Comparison of ENCODE assay signal across 13 mouse cellular contexts in genomic region chr16:7149106-7149899, GRCm38 (mm10).
DNase-seq lines count a peak whose midpoint lies in the region; ATAC-seq lines count a peak whose summit lies in the region.
"Had no signal": no experiment of that assay in that cellular context is flagged by ENCODE, and none has a peak within 500 bp of the region (broad histone marks: within the 10 kb centered on the region; RNA-seq: fewer than 3 reads in every experiment).

No protein-coding gene starts in this region.

- WGBS in lung, embryonic 16.5 days, result 61% methylated on average over 16 of the region's 16 CpGs
- 59% methylated on average over 16 of the region's 16 CpGs for WGBS in hindbrain, embryonic 10.5 days
- WGBS in limb, embryonic 11.5 days, result 76% methylated on average over 16 of the region's 16 CpGs
- WGBS in stomach, embryonic 16.5 days, result 65% methylated on average over 16 of the region's 16 CpGs
- 77% methylated on average over 16 of the region's 16 CpGs for WGBS in heart, embryonic 10.5 days

- H3K9me3 ChIP-seq in lung, embryonic 16.5 days (ENCODE audit: control insufficient read depth, low read length), result no peaks in the 10 kb centered on the region
- H3K9me3 ChIP-seq in hindbrain, embryonic 10.5 days, result no peaks in the 10 kb centered on the region
- H3K9me3 ChIP-seq in limb, embryonic 11.5 days (ENCODE audit: control insufficient read depth, low read length), result no peaks in the 10 kb centered on the region
- H3K9me3 ChIP-seq in stomach, embryonic 16.5 days (replicated peaks; ENCODE audit: control insufficient read depth, low read length), result no peaks in the 10 kb centered on the region
- H3K9me3 ChIP-seq in heart, embryonic 10.5 days, result no peaks in the 10 kb centered on the region
- H3K9me3 ChIP-seq: heart, embryonic 15.5 days had no signal

- H3K4me1 ChIP-seq in lung, embryonic 16.5 days (replicated peaks; ENCODE audit: control insufficient read depth, insufficient read depth, low read length), result no peaks in the 10 kb centered on the region
- peaks cover 47% of the 10 kb centered on the region for H3K4me1 ChIP-seq in hindbrain, embryonic 10.5 days (replicated peaks)
- H3K4me1 ChIP-seq in limb, embryonic 11.5 days (ENCODE audit: control insufficient read depth, insufficient read depth, low read length), result peaks cover 3% of the 10 kb centered on the region; the same call in 1 of the 2 replicates
- H3K4me1 ChIP-seq in stomach, embryonic 16.5 days (ENCODE audit: control insufficient read depth, insufficient read depth, low read length), result peaks cover 4% of the 10 kb centered on the region; the same call in 1 of the 2 replicates
- peaks cover 36% of the 10 kb centered on the region; the same call in 1 of the 2 replicates for H3K4me1 ChIP-seq in heart, embryonic 10.5 days

- DNase-seq in lung, postnatal 4 days, result no peak
- peak; percentile 17 for DNase-seq in hindbrain, embryonic 10.5 days (ENCODE audit: low spot score)
- DNase-seq in limb, embryonic 11.5 days (ENCODE audit: low spot score), result peak; percentile 48
- DNase-seq in layer of hippocampus, adult 18-20 months (ENCODE audit: low spot score in 2 of 2), result no peak
- DNase-seq in heart, embryonic 10.5 days (ENCODE audit: low spot score), result no peak
- no peak for DNase-seq in testis, postnatal 10 days (ENCODE audit: low spot score)
- DNase-seq: cerebellum, adult 2 months; lung, postnatal 10 days; right cerebral cortex, postnatal 25 days had no signal

- H3K27ac ChIP-seq in lung, embryonic 16.5 days (ENCODE audit: low read length), result no peak overlapping the region
- no peak overlapping the region for H3K27ac ChIP-seq in hindbrain, embryonic 10.5 days
- no peak overlapping the region for H3K27ac ChIP-seq in limb, embryonic 11.5 days (replicated peaks; ENCODE audit: low read depth, low read length)
- no peak overlapping the region for H3K27ac ChIP-seq in stomach, embryonic 16.5 days (ENCODE audit: low read length)
- no peak overlapping the region for H3K27ac ChIP-seq in heart, embryonic 10.5 days

- no peak overlapping the region for H3K9ac ChIP-seq in lung, embryonic 16.5 days (ENCODE audit: low read length)
- H3K9ac ChIP-seq in limb, embryonic 11.5 days (ENCODE audit: low read length), result no peak overlapping the region
- H3K9ac ChIP-seq in stomach, embryonic 16.5 days (ENCODE audit: low read length), result no peak overlapping the region
- H3K9ac ChIP-seq: heart, embryonic 15.5 days had no signal

- ATAC-seq in lung, embryonic 16.5 days (ENCODE audit: low read depth), result peak; percentile 55; the same call in 1 of the 2 replicates
- no peak for ATAC-seq in limb, embryonic 11.5 days (ENCODE audit: insufficient number of reproducible peaks, low FRiP score, low TSS enrichment, low read depth)
- peak; percentile 75; the same call in 1 of the 2 replicates for ATAC-seq in stomach, embryonic 16.5 days (ENCODE audit: insufficient read depth, low FRiP score)

- H3K4me2 ChIP-seq in lung, embryonic 16.5 days (ENCODE audit: low read depth, low read length), result no peak overlapping the region
- peak overlapping the region; percentile 25; the same call in 1 of the 2 replicates for H3K4me2 ChIP-seq in limb, embryonic 11.5 days (ENCODE audit: low read depth, severe bottlenecking)
- H3K4me2 ChIP-seq in stomach, embryonic 16.5 days (ENCODE audit: low read depth, low read length), result peak overlapping the region; percentile 23
- H3K4me2 ChIP-seq: heart, embryonic 15.5 days had no signal

- no peaks in the 10 kb centered on the region for H3K36me3 ChIP-seq in lung, embryonic 16.5 days (ENCODE audit: control insufficient read depth, insufficient read depth, low read length)
- no peaks in the 10 kb centered on the region for H3K36me3 ChIP-seq in hindbrain, embryonic 10.5 days
- no peaks in the 10 kb centered on the region for H3K36me3 ChIP-seq in limb, embryonic 11.5 days (ENCODE audit: control insufficient read depth, insufficient read depth, low read length)
- H3K36me3 ChIP-seq in stomach, embryonic 16.5 days (ENCODE audit: control insufficient read depth, insufficient read depth, low read length), result no peaks in the 10 kb centered on the region
- H3K36me3 ChIP-seq in heart, embryonic 10.5 days, result no peaks in the 10 kb centered on the region
- H3K36me3 ChIP-seq: G1E; heart, embryonic 15.5 days had no signal

- no peaks in the 10 kb centered on the region for H3K27me3 ChIP-seq in lung, embryonic 16.5 days (ENCODE audit: control insufficient read depth, insufficient read depth, low read depth, low read length)
- H3K27me3 ChIP-seq in hindbrain, embryonic 10.5 days (ENCODE audit: insufficient read depth, poor library complexity, severe bottlenecking), result no peaks in the 10 kb centered on the region; the same call in 1 of the 2 replicates
- no peaks in the 10 kb centered on the region for H3K27me3 ChIP-seq in limb, embryonic 11.5 days (ENCODE audit: control insufficient read depth, insufficient read depth, low read length)
- H3K27me3 ChIP-seq in stomach, embryonic 16.5 days (ENCODE audit: control insufficient read depth, insufficient read depth, low read length), result no peaks in the 10 kb centered on the region
- no peaks in the 10 kb centered on the region for H3K27me3 ChIP-seq in heart, embryonic 10.5 days (ENCODE audit: insufficient read depth, poor library complexity, severe bottlenecking)
- H3K27me3 ChIP-seq: heart, embryonic 15.5 days had no signal

- H3K4me3 ChIP-seq in lung, embryonic 16.5 days (ENCODE audit: low read length), result no peak overlapping the region
- no peak overlapping the region for H3K4me3 ChIP-seq in hindbrain, embryonic 10.5 days
- H3K4me3 ChIP-seq in limb, embryonic 11.5 days (ENCODE audit: low read depth, low read length), result no peak overlapping the region
- no peak overlapping the region for H3K4me3 ChIP-seq in stomach, embryonic 16.5 days (replicated peaks; ENCODE audit: low read length)
- H3K4me3 ChIP-seq in heart, embryonic 10.5 days, result no peak overlapping the region
- H3K4me3 ChIP-seq: heart, embryonic 15.5 days had no signal

Comparison
In these comparisons a context has a peak if more than half of its experiments do, and no peak if none do; other contexts are left out.
1. DNase-seq: peak in hindbrain, embryonic 10.5 days (single experiment) and limb, embryonic 11.5 days (single experiment); none in lung, postnatal 4 days (0 of 2), layer of hippocampus, adult 18-20 months (0 of 2), heart, embryonic 10.5 days (single experiment) and testis, postnatal 10 days (single experiment).